Mouse (Mus musculus): Measurements from ENCODE around the gene Dnajb12. TPM values are rescaled to one million over a fixed set of nuclear protein-coding genes. Genes with fewer than 3 reads are reported as not detected.

Dnajb12 gene
- total and polyA plus RNA-seq, 3 experiments, result 32.9 to 45.4 (median 36.8) TPM

- Histone ChIP-seq H3K27me3 (ENCODE audit: control insufficient read depth, insufficient read depth, low read length) (no peaks in the 10 kb centered on the region), H3K27ac (no peak overlapping the region), H3K4me3 (no peak overlapping the region), H3K36me3 (ENCODE audit: control insufficient read depth, insufficient read depth, low read length) (no peaks in the 10 kb centered on the region), H3K79me2 (replicated peaks; ENCODE audit: control insufficient read depth, insufficient read depth, low read length) (no peaks in the 10 kb centered on the region), H3K9ac (ENCODE audit: low read depth, low read length) (no peak overlapping the region), H3K4me1 (ENCODE audit: control insufficient read depth, insufficient read depth, low read length) (peaks cover 11% of the 10 kb centered on the region)
- no peak for TF ChIP-seq CTCF (IDR thresholded peaks at IDR 0.05)
- TF ChIP-seq EP300 (IDR thresholded peaks at IDR 0.05; ENCODE audit: insufficient read depth, low read depth, low read length), result no peak
- intact Hi-C loops (cut with DNase I), result no loop called here
- no peak for DNase-seq
- WGBS, result 35% methylated on average over 3 of the region's 3 CpGs
Measured at GRCm38 (mm10) chr10:59924305-59924704, 44.9 kb downstream of the Dnajb12 start.

- Histone ChIP-seq H3K36me3 (ENCODE audit: control insufficient read depth, insufficient read depth, low read length) (no peaks in the 10 kb centered on the region), H3K4me3 (no peak overlapping the region), H3K79me2 (replicated peaks; ENCODE audit: control insufficient read depth, insufficient read depth, low read length) (no peaks in the 10 kb centered on the region), H3K27me3 (ENCODE audit: control insufficient read depth, insufficient read depth, low read length) (no peaks in the 10 kb centered on the region), H3K9ac (ENCODE audit: low read depth, low read length) (no peak overlapping the region), H3K4me1 (ENCODE audit: control insufficient read depth, insufficient read depth, low read length) (peaks cover 5% of the 10 kb centered on the region), H3K27ac (no peak overlapping the region)
- intact Hi-C loops (cut with DNase I), result no loop called here
- DNase-seq, result no peak
- TF ChIP-seq EP300 (IDR thresholded peaks at IDR 0.05; ENCODE audit: insufficient read depth, low read depth, low read length), result no peak
- TF ChIP-seq CTCF (IDR thresholded peaks at IDR 0.05), result no peak
- TF ChIP-seq POLR2A (IDR thresholded peaks at IDR 0.05; ENCODE audit: insufficient read depth, low read depth, low read length), result no peak
- 78% methylated on average over 7 of the region's 7 CpGs for WGBS
Measured at GRCm38 (mm10) chr10:59929205-59929604, 49.8 kb downstream of the Dnajb12 start.

- no peak overlapping the region for H3K4me3 ChIP-seq
- no peak overlapping the region for H3K27ac ChIP-seq
- H3K9ac ChIP-seq (ENCODE audit: low read depth, low read length), result no peak overlapping the region
- no peak for DNase-seq
- H3K27me3 ChIP-seq (ENCODE audit: control insufficient read depth, insufficient read depth, low read length), result no peaks in the 10 kb centered on the region
- TF ChIP-seq EP300 (IDR thresholded peaks at IDR 0.05; ENCODE audit: insufficient read depth, low read depth, low read length) (no peak), POLR2A (IDR thresholded peaks at IDR 0.05; ENCODE audit: insufficient read depth, low read depth, low read length) (no peak), CTCF (IDR thresholded peaks at IDR 0.05) (no peak)
- intact Hi-C loops (cut with DNase I), result no loop called here
- 62% methylated on average over 10 of the region's 10 CpGs for WGBS
- no peaks in the 10 kb centered on the region for H3K79me2 ChIP-seq (replicated peaks; ENCODE audit: control insufficient read depth, insufficient read depth, low read length)
- no peaks in the 10 kb centered on the region for H3K36me3 ChIP-seq (ENCODE audit: control insufficient read depth, insufficient read depth, low read length)
- peaks cover 5% of the 10 kb centered on the region for H3K4me1 ChIP-seq (ENCODE audit: control insufficient read depth, insufficient read depth, low read length)
Measured at GRCm38 (mm10) chr10:59930996-59931395, 51.6 kb downstream of the Dnajb12 start.

- DNase-seq, result peak in 1 of 2 experiments; percentile 44
- Histone ChIP-seq H3K4me1 (ENCODE audit: control insufficient read depth, insufficient read depth, low read length) (peaks cover 5% of the 10 kb centered on the region), H3K27me3 (ENCODE audit: control insufficient read depth, insufficient read depth, low read length) (no peaks in the 10 kb centered on the region), H3K4me3 (no peak overlapping the region), H3K36me3 (ENCODE audit: control insufficient read depth, insufficient read depth, low read length) (no peaks in the 10 kb centered on the region), H3K79me2 (replicated peaks; ENCODE audit: control insufficient read depth, insufficient read depth, low read length) (no peaks in the 10 kb centered on the region), H3K27ac (no peak overlapping the region), H3K9ac (ENCODE audit: low read depth, low read length) (no peak overlapping the region)
- TF ChIP-seq POLR2A (IDR thresholded peaks at IDR 0.05; ENCODE audit: insufficient read depth, low read depth, low read length) (no peak), CTCF (IDR thresholded peaks at IDR 0.05) (no peak), EP300 (IDR thresholded peaks at IDR 0.05; ENCODE audit: insufficient read depth, low read depth, low read length) (no peak)
- WGBS, result 44% methylated on average over 6 of the region's 6 CpGs
- intact Hi-C loops (cut with DNase I), result no loop called here
Measured at GRCm38 (mm10) chr10:59932521-59932920, 53.2 kb downstream of the Dnajb12 start.

- peaks cover 5% of the 10 kb centered on the region for H3K4me1 ChIP-seq (ENCODE audit: control insufficient read depth, insufficient read depth, low read length)
Measured at GRCm38 (mm10) chr10:59934039-59934438, 54.7 kb downstream of the Dnajb12 start.

GRCm38 (mm10) chr10:59936058-59936856 lies 56.9 kb downstream of the Dnajb12 start:
- H3K4me1 ChIP-seq (ENCODE audit: control insufficient read depth, insufficient read depth, low read length), result peaks cover 5% of the 10 kb centered on the region
- H3K27me3 ChIP-seq (ENCODE audit: control insufficient read depth, insufficient read depth, low read length), result no peaks in the 10 kb centered on the region
- H3K27ac ChIP-seq, result peak overlapping the region; percentile 17; the same call in 1 of the 2 replicates
- H3K9ac ChIP-seq (ENCODE audit: low read depth, low read length), result no peak overlapping the region
- no peaks in the 10 kb centered on the region for H3K79me2 ChIP-seq (replicated peaks; ENCODE audit: control insufficient read depth, insufficient read depth, low read length)
- no peak for DNase-seq
- no peaks in the 10 kb centered on the region for H3K36me3 ChIP-seq (ENCODE audit: control insufficient read depth, insufficient read depth, low read length)
- no peak for TF ChIP-seq CTCF (IDR thresholded peaks at IDR 0.05)
- intact Hi-C loops (cut with DNase I), result no loop called here
- 44% methylated on average over 8 of the region's 8 CpGs for WGBS
- no peak overlapping the region for H3K4me3 ChIP-seq

More at GRCm38 (mm10) chr10:59934039-59934438, 54.7 kb downstream of the Dnajb12 start:
- Histone ChIP-seq H3K27me3 (ENCODE audit: control insufficient read depth, insufficient read depth, low read length) (no peaks in the 10 kb centered on the region), H3K36me3 (ENCODE audit: control insufficient read depth, insufficient read depth, low read length) (no peaks in the 10 kb centered on the region), H3K27ac (no peak overlapping the region), H3K79me2 (replicated peaks; ENCODE audit: control insufficient read depth, insufficient read depth, low read length) (no peaks in the 10 kb centered on the region), H3K9ac (ENCODE audit: low read depth, low read length) (no peak overlapping the region), H3K4me3 (no peak overlapping the region)
- no peak for TF ChIP-seq POLR2A (IDR thresholded peaks at IDR 0.05; ENCODE audit: insufficient read depth, low read depth, low read length)
- no peak for TF ChIP-seq EP300 (IDR thresholded peaks at IDR 0.05; ENCODE audit: insufficient read depth, low read depth, low read length)
- TF ChIP-seq CTCF (IDR thresholded peaks at IDR 0.05), result no peak
- no peak for DNase-seq
- 85% methylated on average over 3 of the region's 3 CpGs for WGBS
- intact Hi-C loops (cut with DNase I), result no loop called here

Measured in heart, adult 2 months (tissue).